Mouse (Mus musculus) C2C12 (cell line): ENCODE results near the gene Gm42715.

Source experiments
- CEBPB ChIP-seq: IDR thresholded peaks from one replicate; pipeline ENCODE4 v1.6.1; 2011; ENCODE audit warnings: low read depth, mild to moderate bottlenecking, control low read depth, moderate library complexity
- CTCF ChIP-seq: IDR thresholded peaks from one replicate; pipeline ENCODE4 v1.5.1; 2011; ENCODE audit not compliant: control insufficient read depth, insufficient read depth, insufficient read length

DNA sequence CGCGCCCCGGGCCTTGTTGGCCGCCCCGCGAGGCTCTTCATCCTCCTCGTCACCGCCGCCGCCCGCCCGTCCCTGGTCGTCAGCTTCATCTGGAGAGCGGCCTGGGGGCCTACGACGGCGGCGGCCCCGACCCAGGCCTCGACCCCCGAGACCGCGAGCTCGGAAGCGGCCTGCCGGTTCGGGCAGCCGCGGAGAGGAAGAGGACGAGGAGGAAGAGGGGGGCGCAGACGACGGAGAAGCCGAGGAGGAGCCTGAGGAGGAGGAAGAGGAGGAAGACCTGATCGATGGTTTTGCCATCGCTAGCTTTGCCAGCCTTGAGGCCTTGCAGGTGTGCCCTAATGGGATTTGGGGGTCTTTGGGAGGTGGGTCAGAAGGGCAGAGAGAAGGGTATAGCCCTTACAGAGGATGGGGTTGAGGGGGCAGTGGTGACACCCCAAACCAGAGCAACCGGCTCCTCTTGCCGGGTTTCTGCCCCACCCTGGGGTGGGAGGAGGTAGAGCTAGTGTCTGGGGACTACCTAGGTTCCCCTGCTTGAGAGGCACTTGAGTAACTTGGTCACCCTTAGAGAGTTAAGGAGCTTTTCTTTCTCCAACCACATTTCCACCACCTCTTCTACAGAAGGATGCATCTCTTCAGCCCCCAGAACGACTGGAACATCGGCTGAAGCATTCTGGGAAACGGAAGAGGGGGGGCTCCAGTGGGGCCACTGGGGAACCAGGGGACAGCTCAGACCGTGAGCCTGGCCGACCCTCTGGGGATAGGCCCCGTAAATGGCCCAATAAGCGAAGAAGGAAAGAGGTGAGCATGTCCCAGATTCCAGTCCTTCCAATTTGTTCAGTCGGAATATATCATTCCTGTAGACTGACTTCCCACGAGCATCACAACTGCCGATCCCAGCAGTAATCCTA is 39.8 kb upstream of the Gm42715 start:
- TF ChIP-seq CTCF (no peak), CEBPB (no peak)
